Mouse (Mus musculus): ENCODE measurements at regions not wholly inside any gene's neighbourhood (a gene's known extent, or its start where the extent isn't known, plus 50 kb on each side); places are given as distances from the start of the nearest gene placed in this dataset.

DNA sequence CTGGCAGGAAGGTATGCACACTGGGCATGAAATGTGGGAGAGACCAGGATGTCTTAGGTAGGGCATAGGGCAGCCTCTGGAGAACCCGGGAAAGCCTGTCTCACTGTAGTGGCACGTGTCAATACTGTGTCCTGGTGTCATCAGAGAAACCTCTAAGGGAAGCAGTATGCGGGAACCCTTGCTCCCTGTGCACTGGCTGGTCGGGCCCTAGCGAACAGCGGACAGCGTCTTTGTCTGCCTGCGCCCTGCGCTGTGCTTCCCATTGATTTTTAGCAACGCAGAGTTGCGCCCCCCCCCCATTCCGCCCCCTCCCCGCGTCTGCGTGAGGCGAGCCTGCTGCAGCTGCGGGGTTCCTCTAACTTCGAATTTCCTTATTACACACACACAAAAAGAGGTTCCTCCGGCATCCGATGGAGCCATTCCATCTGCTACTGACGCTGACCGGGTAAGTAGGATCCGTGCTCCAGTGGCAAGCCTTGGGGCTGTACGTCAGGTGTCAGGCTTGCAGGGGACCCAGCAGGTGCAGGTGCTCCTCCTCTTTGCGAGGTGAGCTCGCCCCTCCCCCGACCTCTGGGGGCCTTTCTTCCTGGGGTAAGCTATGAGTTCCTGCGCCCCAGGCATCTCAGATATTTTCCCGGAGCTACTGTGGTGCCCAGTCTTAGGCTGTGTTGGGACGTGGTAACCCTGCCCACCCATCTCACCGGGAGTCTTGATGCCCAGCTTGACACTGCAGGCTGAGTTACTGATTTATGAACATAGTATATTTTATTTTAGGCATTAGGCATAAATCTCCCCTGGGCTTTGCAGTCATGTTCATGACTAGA is 151.8 kb upstream of the Topaz1 start:
- TF ChIP-seq CTCF (IDR thresholded peaks at IDR 0.05; ENCODE audit: insufficient read depth, low read length) (no peak), POLR2A (IDR thresholded peaks at IDR 0.05; ENCODE audit: borderline replicate concordance, extremely low read depth, low read depth, low read length) (no peak)
